In genomic region chr11:103733961-103734360, GRCm38 (mm10) we compare ENCODE assay signal across 26 mouse cellular contexts. TPM values are rescaled to one million over a fixed set of nuclear protein-coding genes. Genes with fewer than 3 reads are reported as not detected.
DNase-seq lines count a peak whose midpoint lies in the region; ATAC-seq lines count a peak whose summit lies in the region.
"Had no signal": no experiment of that assay in that cellular context is flagged by ENCODE, and none has a peak within 500 bp of the region (broad histone marks: within the 10 kb centered on the region; RNA-seq: fewer than 3 reads in every experiment).

No protein-coding gene starts in this region.

- no peaks in the 10 kb centered on the region for H3K9me3 ChIP-seq in midbrain, embryonic 14.5 days (ENCODE audit: control insufficient read depth, low read length)
- no peaks in the 10 kb centered on the region for H3K9me3 ChIP-seq in midbrain, embryonic 11.5 days (ENCODE audit: control insufficient read depth, low read length)
- no peaks in the 10 kb centered on the region for H3K9me3 ChIP-seq in heart, embryonic 12.5 days (replicated peaks)
- H3K9me3 ChIP-seq: embryonic facial prominence, embryonic 12.5 days; G1E; heart, embryonic 15.5 days; hindbrain, embryonic 12.5 days; liver, embryonic 15.5 days; midbrain, embryonic 15.5 days; neural tube, embryonic 15.5 days had no signal

- no peak overlapping the region for H3K9ac ChIP-seq in midbrain, embryonic 14.5 days (replicated peaks; ENCODE audit: low read length)
- no peak overlapping the region for H3K9ac ChIP-seq in midbrain, embryonic 11.5 days (ENCODE audit: low read length)
- H3K9ac ChIP-seq in heart, embryonic 12.5 days: no peak overlapping the region
- H3K9ac ChIP-seq: embryonic facial prominence, embryonic 12.5 days; forebrain, postnatal 0 days; heart, embryonic 15.5 days; liver, embryonic 15.5 days; midbrain, embryonic 15.5 days; neural tube, embryonic 15.5 days had no signal

- H3K27ac ChIP-seq in midbrain, embryonic 14.5 days (replicated peaks; ENCODE audit: low read depth, low read length): no peak overlapping the region
- no peak overlapping the region for H3K27ac ChIP-seq in midbrain, embryonic 11.5 days (ENCODE audit: low read depth, low read length)
- no peak overlapping the region for H3K27ac ChIP-seq in heart, embryonic 12.5 days (ENCODE audit: poor library complexity, severe bottlenecking)
- H3K27ac ChIP-seq: embryonic facial prominence, embryonic 12.5 days; heart, embryonic 15.5 days; hindbrain, embryonic 12.5 days; hindbrain, postnatal 0 days; liver, embryonic 15.5 days; macrophage; midbrain, embryonic 15.5 days; neural tube, embryonic 15.5 days had no signal

- ATAC-seq in cerebellum, adult (ENCODE audit: insufficient number of reproducible peaks, low FRiP score, low TSS enrichment): no peak
- no peak for ATAC-seq in midbrain, embryonic 14.5 days (ENCODE audit: low FRiP score, low TSS enrichment)
- no peak for ATAC-seq in midbrain, embryonic 11.5 days (ENCODE audit: low FRiP score)
- ATAC-seq in heart, embryonic 12.5 days (ENCODE audit: insufficient number of reproducible peaks, low FRiP score): no peak
- ATAC-seq: forebrain, postnatal 0 days; hindbrain, postnatal 0 days; lung, postnatal 0 days; midbrain, embryonic 15.5 days had no signal

- peak; percentile 41 to 60 for DNase-seq in cerebellum, postnatal 10 days
- peak; percentile 43 for DNase-seq in kidney, adult 9 months
- no peak for DNase-seq in kidney, adult 8-10 months
- peak; percentile 16 for DNase-seq in midbrain, embryonic 14.5 days
- no peak for DNase-seq in midbrain, embryonic 11.5 days (ENCODE audit: low spot score, missing footprints)
- DNase-seq: cerebellum, adult 8-10 months; cerebellum, postnatal 36 days; forebrain, postnatal 0 days; gastrocnemius, postnatal 10 days; layer of hippocampus, adult 9-11 months; liver; retina, postnatal 1 day; right cerebral cortex, postnatal 14 days; thymus, postnatal 4 days had no signal

- H3K4me3 ChIP-seq in midbrain, embryonic 14.5 days (replicated peaks; ENCODE audit: low read depth, low read length): no peak overlapping the region
- no peak overlapping the region for H3K4me3 ChIP-seq in midbrain, embryonic 11.5 days (ENCODE audit: low read depth, low read length)
- H3K4me3 ChIP-seq in heart, embryonic 12.5 days: no peak overlapping the region
- H3K4me3 ChIP-seq: embryonic facial prominence, embryonic 12.5 days; heart, embryonic 15.5 days; hindbrain, embryonic 12.5 days; liver, embryonic 15.5 days; midbrain, embryonic 15.5 days; neural tube, embryonic 15.5 days had no signal

- H3K4me1 ChIP-seq in midbrain, embryonic 14.5 days (ENCODE audit: control insufficient read depth, insufficient read depth, low read length): no peaks in the 10 kb centered on the region
- no peaks in the 10 kb centered on the region for H3K4me1 ChIP-seq in midbrain, embryonic 11.5 days (ENCODE audit: control insufficient read depth, insufficient read depth, low read length)
- H3K4me1 ChIP-seq in heart, embryonic 12.5 days (replicated peaks): peaks cover 19% of the 10 kb centered on the region
- H3K4me1 ChIP-seq: embryonic facial prominence, embryonic 12.5 days; hindbrain, embryonic 12.5 days; liver, embryonic 15.5 days had no signal

- H3K36me3 ChIP-seq in midbrain, embryonic 14.5 days (ENCODE audit: control insufficient read depth, insufficient read depth, low read length): no peaks in the 10 kb centered on the region
- H3K36me3 ChIP-seq in midbrain, embryonic 11.5 days (ENCODE audit: control insufficient read depth, insufficient read depth, low read length): no peaks in the 10 kb centered on the region
- no peaks in the 10 kb centered on the region for H3K36me3 ChIP-seq in heart, embryonic 12.5 days
- H3K36me3 ChIP-seq: embryonic facial prominence, embryonic 12.5 days; G1E; heart, embryonic 15.5 days; hindbrain, embryonic 12.5 days; liver, embryonic 15.5 days; midbrain, embryonic 15.5 days; neural tube, embryonic 15.5 days had no signal

- no peak overlapping the region for H3K4me2 ChIP-seq in midbrain, embryonic 14.5 days (ENCODE audit: low read length)
- H3K4me2 ChIP-seq in midbrain, embryonic 11.5 days: no peak overlapping the region
- no peak overlapping the region for H3K4me2 ChIP-seq in heart, embryonic 12.5 days
- H3K4me2 ChIP-seq: embryonic facial prominence, embryonic 12.5 days; heart, embryonic 15.5 days; hindbrain, embryonic 12.5 days; liver, embryonic 15.5 days; midbrain, embryonic 15.5 days; neural tube, embryonic 15.5 days had no signal

- no peaks in the 10 kb centered on the region for H3K27me3 ChIP-seq in midbrain, embryonic 14.5 days (ENCODE audit: control insufficient read depth, insufficient read depth, low read length)
- H3K27me3 ChIP-seq in midbrain, embryonic 11.5 days (ENCODE audit: control insufficient read depth, insufficient read depth, low read length): no peaks in the 10 kb centered on the region; the same call in 1 of the 2 replicates
- H3K27me3 ChIP-seq in heart, embryonic 12.5 days (replicated peaks): peaks cover 20% of the 10 kb centered on the region
- H3K27me3 ChIP-seq: midbrain, embryonic 15.5 days; neural tube, embryonic 15.5 days had no signal

- WGBS in midbrain, embryonic 14.5 days: 88% methylated on average over 2 of the region's 2 CpGs
- WGBS in midbrain, embryonic 11.5 days: 91% methylated on average over 2 of the region's 2 CpGs
- 82% methylated on average over 2 of the region's 2 CpGs for WGBS in heart, embryonic 12.5 days

RNA-seq across cellular contexts. Expression of gene Wnt9b, which starts 15.7 kb away (rescaled TPM):
- polyA plus RNA-seq in midbrain, embryonic 14.5 days (2014; fragmentation: Nextera tagmentation; extraction: Ambion mirVana): 0.33 and 0.78 TPM in 2 replicates
- polyA plus RNA-seq in midbrain, embryonic 11.5 days (2014; fragmentation: Nextera tagmentation; extraction: Ambion mirVana): 0.25 and 0.36 TPM in 2 replicates
- 2.5 and 3.4 TPM in 2 replicates for polyA plus RNA-seq in heart, embryonic 12.5 days (2016; fragmentation: Nextera tagmentation; extraction: Ambion mirVana)
- polyA plus RNA-seq: G1E, macrophage had no signal

RNA-seq across cellular contexts. Expression of gene Gosr2, which starts 36.3 kb away (rescaled TPM):
- 62.1 and 96.4 TPM in 2 replicates for polyA plus RNA-seq in midbrain, embryonic 14.5 days (2014; fragmentation: Nextera tagmentation; extraction: Ambion mirVana)
- 87.8 and 90.9 TPM in 2 replicates for polyA plus RNA-seq in midbrain, embryonic 11.5 days (2014; fragmentation: Nextera tagmentation; extraction: Ambion mirVana)
- polyA plus RNA-seq in heart, embryonic 12.5 days (2016; fragmentation: Nextera tagmentation; extraction: Ambion mirVana): 69.7 and 69.9 TPM in 2 replicates

RNA-seq across cellular contexts. Expression of gene Wnt3, which starts 40.0 kb away (rescaled TPM):
- 14.5 and 15.0 TPM in 2 replicates for polyA plus RNA-seq in midbrain, embryonic 14.5 days (2014; fragmentation: Nextera tagmentation; extraction: Ambion mirVana)
- 13.8 and 14.2 TPM in 2 replicates for polyA plus RNA-seq in midbrain, embryonic 11.5 days (2014; fragmentation: Nextera tagmentation; extraction: Ambion mirVana)
- polyA plus RNA-seq in heart, embryonic 12.5 days (2016; fragmentation: Nextera tagmentation; extraction: Ambion mirVana): 0.12 and 0.23 TPM in 2 replicates
- polyA plus RNA-seq: G1E; liver, embryonic 15.5 days; macrophage had no signal

Comparison
In these comparisons a context has a peak if more than half of its experiments do, and no peak if none do; other contexts are left out.
1. DNase-seq: peak in cerebellum, postnatal 10 days (2 of 2), kidney, adult 9 months (single experiment) and midbrain, embryonic 14.5 days (single experiment); none in kidney, adult 8-10 months (0 of 2) and midbrain, embryonic 11.5 days (single experiment).
2. RNA of gene Wnt3, which starts 40.0 kb away (polyA plus RNA-seq): 14.5 to 15.0 TPM in midbrain, embryonic 14.5 days and 13.8 to 14.2 TPM in midbrain, embryonic 11.5 days; 0.12 to 0.23 TPM in heart, embryonic 12.5 days; every median in the first group is over 10 times any median in the second.